Mouse (Mus musculus): ENCODE measurements at regions not wholly inside any gene's neighbourhood (a gene's known extent, or its start where the extent isn't known, plus 50 kb on each side); places are given as distances from the start of the nearest gene placed in this dataset.

- WGBS: 72% methylated on average over 2 of the region's 2 CpGs
- ATAC-seq (replicated peaks; ENCODE audit: low FRiP score, low read depth) (no peak), DNase-seq (ENCODE audit: low spot score) (no peak)
- no peak overlapping the region for H3K4me3 ChIP-seq (replicated peaks; ENCODE audit: low read depth, low read length)
- H3K4me1 ChIP-seq (replicated peaks; ENCODE audit: insufficient read depth, low read length): no peaks in the 10 kb centered on the region
- no peak for TF ChIP-seq CTCF (IDR thresholded peaks at IDR 0.05; ENCODE audit: low read depth)
- no peak overlapping the region for H3K4me2 ChIP-seq (ENCODE audit: low read length)
- H3K9ac ChIP-seq (ENCODE audit: low read depth, low read length): no peak overlapping the region
- H3K9me3 ChIP-seq (replicated peaks; ENCODE audit: low read length): no peaks in the 10 kb centered on the region
- no peaks in the 10 kb centered on the region for H3K36me3 ChIP-seq (ENCODE audit: insufficient read depth, low read length)
- no peak overlapping the region for H3K27ac ChIP-seq
- H3K27me3 ChIP-seq (ENCODE audit: insufficient read depth, low read length): no peaks in the 10 kb centered on the region
Observed at GRCm38 (mm10) chr8:76381643-76382042, 517.6 kb upstream of the Nr3c2 start.

DNA sequence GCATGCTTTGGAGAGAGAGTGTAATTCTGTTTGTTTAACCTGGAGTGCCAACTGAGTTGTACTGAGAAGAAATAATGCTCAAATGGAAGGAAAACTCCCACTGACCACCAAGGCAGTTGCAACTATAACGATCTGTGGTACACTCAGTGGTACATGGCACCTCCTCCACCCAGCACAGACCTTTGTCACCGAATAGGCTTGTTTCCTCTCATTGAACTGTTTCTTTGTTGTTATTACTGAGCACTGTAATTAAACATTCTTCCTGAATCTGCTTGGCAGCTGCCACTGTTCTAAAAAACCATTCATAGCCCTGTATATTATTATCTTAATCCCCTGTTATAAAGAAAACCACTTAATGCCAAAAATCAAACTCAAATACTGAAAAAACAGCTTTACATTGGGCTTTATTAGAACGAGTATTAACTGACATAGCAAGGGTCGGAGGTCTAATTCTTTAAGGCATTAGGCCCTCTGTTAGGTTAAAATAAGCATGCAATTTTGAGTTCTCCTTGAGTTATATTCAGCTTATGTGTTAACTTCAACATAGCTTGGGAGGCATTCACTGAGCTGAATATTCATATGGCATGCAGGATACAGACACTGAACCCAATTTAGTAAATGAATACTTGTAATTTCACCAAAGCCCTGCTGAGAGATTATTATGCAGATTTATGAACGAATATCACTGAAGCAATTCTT is 515.5 kb upstream of the Nr3c2 start:
- ATAC-seq (replicated peaks; ENCODE audit: low FRiP score, low read depth): no peak
- Histone ChIP-seq H3K9me3 (replicated peaks; ENCODE audit: low read length) (no peaks in the 10 kb centered on the region), H3K27ac (no peak overlapping the region), H3K4me3 (replicated peaks; ENCODE audit: low read depth, low read length) (no peak overlapping the region), H3K27me3 (ENCODE audit: insufficient read depth, low read length) (no peaks in the 10 kb centered on the region), H3K36me3 (ENCODE audit: insufficient read depth, low read length) (no peaks in the 10 kb centered on the region), H3K4me1 (replicated peaks; ENCODE audit: insufficient read depth, low read length) (no peaks in the 10 kb centered on the region), H3K4me2 (ENCODE audit: low read length) (no peak overlapping the region), H3K9ac (ENCODE audit: low read depth, low read length) (no peak overlapping the region)
- no peak for DNase-seq (ENCODE audit: low spot score)
- TF ChIP-seq CTCF (IDR thresholded peaks at IDR 0.05; ENCODE audit: low read depth): no peak
- 50% methylated on average over 5 of the region's 5 CpGs for WGBS

DNA sequence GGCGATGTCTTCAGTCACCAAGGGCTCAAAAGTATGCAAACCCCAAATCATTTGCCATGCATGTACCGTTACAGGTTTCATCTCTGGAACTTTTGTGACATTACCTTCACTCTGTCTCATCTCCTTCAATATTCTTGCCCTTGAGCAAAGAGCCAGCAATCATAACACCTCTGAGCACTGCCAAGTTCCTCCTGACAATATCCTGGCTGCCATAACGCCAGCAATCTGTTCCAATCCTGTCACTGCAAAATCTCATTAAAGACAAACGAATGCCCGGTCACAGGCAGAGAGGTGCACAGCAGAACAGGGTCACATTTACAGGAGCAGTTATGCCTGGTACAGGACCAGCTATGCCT is 515.0 kb upstream of the Nr3c2 start:
- no peak overlapping the region for H3K27ac ChIP-seq
- no peak overlapping the region for H3K4me3 ChIP-seq (replicated peaks; ENCODE audit: low read depth, low read length)
- H3K36me3 ChIP-seq (ENCODE audit: insufficient read depth, low read length): no peaks in the 10 kb centered on the region
- no peaks in the 10 kb centered on the region for H3K27me3 ChIP-seq (ENCODE audit: insufficient read depth, low read length)
- H3K9me3 ChIP-seq (replicated peaks; ENCODE audit: low read length): no peaks in the 10 kb centered on the region
- no peak for TF ChIP-seq CTCF (IDR thresholded peaks at IDR 0.05; ENCODE audit: low read depth)
- ATAC-seq (replicated peaks; ENCODE audit: low FRiP score, low read depth): no peak
- no peak for DNase-seq (ENCODE audit: low spot score)
- 76% methylated on average over 5 of the region's 5 CpGs for WGBS
- H3K4me2 ChIP-seq (ENCODE audit: low read length): no peak overlapping the region
- no peaks in the 10 kb centered on the region for H3K4me1 ChIP-seq (replicated peaks; ENCODE audit: insufficient read depth, low read length)
- H3K9ac ChIP-seq (ENCODE audit: low read depth, low read length): no peak overlapping the region

GRCm38 (mm10) chr8:76392004-76392403 is 507.2 kb upstream of the Nr3c2 start:
- no peaks in the 10 kb centered on the region for H3K27me3 ChIP-seq (ENCODE audit: insufficient read depth, low read length)
- no peaks in the 10 kb centered on the region for H3K36me3 ChIP-seq (ENCODE audit: insufficient read depth, low read length)
- H3K4me3 ChIP-seq (replicated peaks; ENCODE audit: low read depth, low read length): no peak overlapping the region
- ATAC-seq (replicated peaks; ENCODE audit: low FRiP score, low read depth) (no peak), DNase-seq (ENCODE audit: low spot score) (no peak)
- no peak overlapping the region for H3K9ac ChIP-seq (ENCODE audit: low read depth, low read length)
- 88% methylated on average over 2 of the region's 2 CpGs for WGBS
- H3K27ac ChIP-seq: no peak overlapping the region
- H3K4me2 ChIP-seq (ENCODE audit: low read length): no peak overlapping the region
- H3K9me3 ChIP-seq (replicated peaks; ENCODE audit: low read length): no peaks in the 10 kb centered on the region
- no peaks in the 10 kb centered on the region for H3K4me1 ChIP-seq (replicated peaks; ENCODE audit: insufficient read depth, low read length)
- no peak for TF ChIP-seq CTCF (IDR thresholded peaks at IDR 0.05; ENCODE audit: low read depth)

- Histone ChIP-seq H3K27me3 (ENCODE audit: insufficient read depth, low read length) (no peaks in the 10 kb centered on the region), H3K4me1 (replicated peaks; ENCODE audit: insufficient read depth, low read length) (no peaks in the 10 kb centered on the region), H3K36me3 (ENCODE audit: insufficient read depth, low read length) (no peaks in the 10 kb centered on the region), H3K9me3 (replicated peaks; ENCODE audit: low read length) (no peaks in the 10 kb centered on the region), H3K9ac (ENCODE audit: low read depth, low read length) (no peak overlapping the region), H3K4me3 (replicated peaks; ENCODE audit: low read depth, low read length) (no peak overlapping the region), H3K27ac (no peak overlapping the region), H3K4me2 (ENCODE audit: low read length) (no peak overlapping the region)
- no peak for DNase-seq (ENCODE audit: low spot score)
- WGBS: 91% methylated on average over 1 of the region's 1 CpGs
- peak; percentile 50; the same call in 1 of the 2 replicates for TF ChIP-seq CTCF (IDR thresholded peaks at IDR 0.05; ENCODE audit: low read depth)
- no peak for ATAC-seq (replicated peaks; ENCODE audit: low FRiP score, low read depth)
Observed at GRCm38 (mm10) chr8:76422459-76422858, 476.8 kb upstream of the Nr3c2 start.

DNA sequence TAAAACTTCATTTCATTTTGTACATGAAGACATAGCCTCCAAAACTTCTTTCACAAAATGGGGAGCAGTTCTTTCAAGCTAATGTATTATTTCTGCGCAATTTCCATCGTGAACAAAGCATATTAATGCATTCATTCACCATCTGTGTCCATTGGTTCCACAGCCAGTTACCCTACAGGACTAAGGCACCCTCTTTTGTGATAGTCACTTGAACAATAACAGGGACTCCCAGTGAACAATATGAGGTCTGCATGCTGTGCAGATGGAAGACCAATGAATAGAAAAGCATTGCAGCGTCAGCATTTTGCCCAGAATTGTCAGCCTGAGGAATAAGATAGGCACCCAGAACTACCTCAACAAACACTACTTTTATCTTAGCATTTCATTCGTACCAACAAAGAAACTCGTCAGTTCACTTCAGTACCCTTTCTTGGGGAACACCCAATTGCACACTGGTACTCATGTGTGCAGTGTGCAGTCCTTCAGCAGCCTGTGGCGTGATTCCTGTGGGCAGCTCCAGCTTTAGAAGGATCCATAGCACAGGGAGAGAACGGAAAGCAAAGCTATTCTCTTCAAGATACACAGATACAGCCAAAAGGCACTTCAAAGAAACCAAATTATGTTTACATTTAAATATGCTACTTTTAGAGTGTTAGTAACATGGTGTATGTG is 476.2 kb upstream of the Nr3c2 start:
- Histone ChIP-seq H3K4me3 (replicated peaks; ENCODE audit: low read depth, low read length) (no peak overlapping the region), H3K27me3 (ENCODE audit: insufficient read depth, low read length) (no peaks in the 10 kb centered on the region), H3K9ac (ENCODE audit: low read depth, low read length) (no peak overlapping the region), H3K4me1 (replicated peaks; ENCODE audit: insufficient read depth, low read length) (no peaks in the 10 kb centered on the region), H3K9me3 (replicated peaks; ENCODE audit: low read length) (no peaks in the 10 kb centered on the region), H3K36me3 (ENCODE audit: insufficient read depth, low read length) (no peaks in the 10 kb centered on the region), H3K4me2 (ENCODE audit: low read length) (no peak overlapping the region), H3K27ac (no peak overlapping the region)
- WGBS: 89% methylated on average over 7 of the region's 7 CpGs
- ATAC-seq (replicated peaks; ENCODE audit: low FRiP score, low read depth) (no peak), DNase-seq (ENCODE audit: low spot score) (no peak)
- no peak for TF ChIP-seq CTCF (IDR thresholded peaks at IDR 0.05; ENCODE audit: low read depth)

Measured in kidney, postnatal 0 days (tissue).